Mouse (Mus musculus) heart, embryonic 12.5 days (tissue): Measurements from ENCODE around the gene Cdc20b. TPM values are rescaled to one million over a fixed set of nuclear protein-coding genes. Genes with fewer than 3 reads are reported as not detected.
A peak's percentile ranks its signal among the peaks of the same experiment; 100 is the strongest.

ENCODE experiments used
- ATAC-seq: fragments of 200-750 bp; cut with Nextera tagmentation; 2 replicates; pipeline ENCODE4 v1.8.0; 2017; ENCODE audit warnings: moderate TSS enrichment, moderate library complexity; ENCODE audit not compliant: insufficient number of reproducible peaks, low FRiP score
- H3K27ac ChIP-seq: fragments of 300-500 bp; sonication (generic); 2 replicates; pipeline ENCODE4 v1.5.1; 2016; ENCODE audit warnings: mild to moderate bottlenecking, moderate library complexity; ENCODE audit not compliant: poor library complexity, severe bottlenecking
- H3K27me3 ChIP-seq: fragments of 300-500 bp; sonication (generic); replicated peaks from 2 replicates; pipeline ENCODE4 v1.6.1; 2016; ENCODE audit warnings: mild to moderate bottlenecking, moderate library complexity
- H3K36me3 ChIP-seq: fragments of 300-500 bp; sonication (generic); 2 replicates; pipeline ENCODE4 v1.6.1; 2016; ENCODE audit warnings: mild to moderate bottlenecking, moderate library complexity
- H3K4me1 ChIP-seq: fragments of 300-500 bp; sonication (generic); replicated peaks from 2 replicates; pipeline ENCODE4 v1.6.1; 2016; ENCODE audit warnings: mild to moderate bottlenecking
- H3K4me2 ChIP-seq: fragments of 300-500 bp; sonication (generic); 2 replicates; pipeline ENCODE4 v1.6.1; 2016; ENCODE audit warnings: mild to moderate bottlenecking, moderate library complexity
- H3K4me3 ChIP-seq: fragments of 300-500 bp; sonication (generic); 2 replicates; pipeline ENCODE4 v1.5.1; 2016; ENCODE audit warnings: mild to moderate bottlenecking
- H3K9ac ChIP-seq: fragments of 300-500 bp; sonication (generic); 2 replicates; pipeline ENCODE4 v1.6.1; 2016; ENCODE audit warnings: mild to moderate bottlenecking, moderate library complexity
- H3K9me3 ChIP-seq: fragments of 300-500 bp; sonication (generic); replicated peaks from 2 replicates; pipeline ENCODE4 v1.6.1; 2016; ENCODE audit warnings: mild to moderate bottlenecking, moderate library complexity
- WGBS: fragments of 180-500 bp; shearing (Covaris S2); methylation state at CpG from one replicate; pipeline ENCODE4 v1.1.7; 2016; 5-methylcytosine and 5-hydroxymethylcytosine counted together
- polyA plus RNA-seq: library from polyadenylated mRNA; unstranded; fragments of >200 nt; fragmentation: Nextera tagmentation; extraction: Ambion mirVana; gene quantifications from 2 replicates; pipeline ENCODE4 v1.2.1, GENCODE M21; 2016

Gene Cdc20b
- polyA plus RNA-seq, 1 experiment from 2014 or later: not detected

DNA sequence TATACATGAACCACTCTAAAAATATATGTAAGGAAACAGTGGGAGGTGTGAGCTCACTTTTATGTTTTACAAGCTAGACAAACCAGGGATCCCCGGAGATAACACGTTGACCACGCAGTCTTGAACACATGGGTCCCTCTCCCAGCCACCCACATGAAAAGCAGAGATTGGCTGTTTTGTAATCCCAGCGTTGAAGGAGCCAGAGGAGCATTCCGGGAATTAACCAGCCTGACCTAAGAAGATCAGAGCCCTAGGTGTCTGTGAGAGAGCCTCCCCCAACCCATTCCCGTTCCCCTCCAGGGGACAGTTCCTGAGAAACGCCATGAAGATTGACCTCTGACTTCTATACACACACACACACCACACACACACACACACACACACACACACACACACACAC, 3.6 kb upstream of the Cdc20b start:
- 2% methylated on average over 7 of the region's 7 CpGs for WGBS
- no peaks in the 10 kb centered on the region for H3K36me3 ChIP-seq
- peak overlapping the region; percentile 60 for H3K4me3 ChIP-seq
- ATAC-seq: no peak
- H3K4me2 ChIP-seq: peak overlapping the region; percentile 98
- H3K27me3 ChIP-seq: peaks cover 73% of the 10 kb centered on the region
- peaks cover 25% of the 10 kb centered on the region for H3K4me1 ChIP-seq
- H3K27ac ChIP-seq: no peak overlapping the region
- peak overlapping the region; percentile 69 for H3K9ac ChIP-seq
- no peaks in the 10 kb centered on the region for H3K9me3 ChIP-seq

DNA sequence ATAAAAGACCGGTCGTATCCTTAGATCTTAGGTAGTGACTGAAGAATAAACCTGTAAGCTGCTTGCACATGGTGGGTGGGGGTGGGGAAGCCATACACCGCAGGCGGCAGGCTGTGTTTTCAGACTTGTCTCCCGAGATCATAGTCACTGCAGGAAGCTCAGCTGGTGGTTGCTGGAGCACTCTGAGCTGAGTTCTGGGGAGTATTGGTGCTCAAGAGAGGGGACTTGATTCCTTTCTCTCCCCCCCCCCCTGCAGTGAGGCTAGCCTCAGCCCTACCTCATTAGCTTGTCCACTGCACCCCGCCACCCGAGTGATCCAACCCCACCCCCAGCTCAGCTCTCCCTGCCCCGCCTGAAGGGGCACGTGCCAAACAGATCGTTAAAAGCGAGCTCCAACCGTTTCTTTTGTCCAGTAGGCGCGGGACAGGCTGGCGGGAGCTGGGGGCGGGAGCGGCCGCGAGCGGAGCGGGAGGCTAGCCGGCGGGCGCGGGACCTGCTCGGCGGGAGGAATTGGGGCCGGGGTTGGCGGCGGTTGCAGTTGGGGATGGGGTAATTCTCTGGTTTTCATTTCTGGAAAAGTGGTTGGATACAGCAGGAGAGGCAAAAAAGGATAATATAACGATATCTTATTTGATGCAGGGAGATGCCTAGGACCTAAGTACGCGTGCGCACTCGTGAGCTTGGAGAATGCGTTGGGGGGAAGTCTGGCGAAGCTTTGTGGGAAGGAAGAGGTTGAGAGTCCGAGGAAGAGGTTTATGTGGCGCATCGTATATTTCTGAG, 2.9 kb upstream of the Cdc20b start:
- Histone ChIP-seq H3K9me3 (no peaks in the 10 kb centered on the region), H3K27me3 (peaks cover 73% of the 10 kb centered on the region), H3K36me3 (no peaks in the 10 kb centered on the region), H3K4me2 (peak overlapping the region; percentile 98), H3K4me1 (peaks cover 25% of the 10 kb centered on the region), H3K9ac (peak overlapping the region; percentile 69), H3K27ac (no peak overlapping the region), H3K4me3 (peak overlapping the region; percentile 60)
- WGBS: under 1% methylated on average over 40 of the region's 40 CpGs
- peak; percentile 34; the same call in 1 of the 2 replicates for ATAC-seq

DNA sequence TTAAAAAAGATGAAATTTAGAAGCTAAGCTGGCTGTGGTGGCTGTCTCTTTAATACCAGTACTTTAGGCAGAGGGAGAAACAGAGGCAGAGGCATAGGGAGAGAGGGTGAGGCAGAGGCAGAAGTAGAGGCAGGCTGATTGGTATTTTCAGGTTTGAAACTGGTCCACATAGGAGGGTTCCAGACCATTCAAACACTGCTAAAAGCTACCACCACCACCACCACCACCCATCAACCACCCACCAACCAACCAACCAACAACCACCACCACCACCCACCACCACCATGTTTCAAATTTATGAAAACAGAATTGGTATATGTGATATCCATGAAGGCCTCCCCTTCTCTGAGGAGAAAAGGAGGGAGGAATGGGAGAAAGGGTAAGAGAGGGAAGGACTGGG, 2.1 kb upstream of the Cdc20b start:
- no peak for ATAC-seq
- no peaks in the 10 kb centered on the region for H3K36me3 ChIP-seq
- H3K4me3 ChIP-seq: no peak overlapping the region
- H3K9me3 ChIP-seq: no peaks in the 10 kb centered on the region
- no peak overlapping the region for H3K4me2 ChIP-seq
- H3K27ac ChIP-seq: no peak overlapping the region
- peaks cover 67% of the 10 kb centered on the region for H3K27me3 ChIP-seq
- no peak overlapping the region for H3K9ac ChIP-seq
- H3K4me1 ChIP-seq: peaks cover 25% of the 10 kb centered on the region

DNA sequence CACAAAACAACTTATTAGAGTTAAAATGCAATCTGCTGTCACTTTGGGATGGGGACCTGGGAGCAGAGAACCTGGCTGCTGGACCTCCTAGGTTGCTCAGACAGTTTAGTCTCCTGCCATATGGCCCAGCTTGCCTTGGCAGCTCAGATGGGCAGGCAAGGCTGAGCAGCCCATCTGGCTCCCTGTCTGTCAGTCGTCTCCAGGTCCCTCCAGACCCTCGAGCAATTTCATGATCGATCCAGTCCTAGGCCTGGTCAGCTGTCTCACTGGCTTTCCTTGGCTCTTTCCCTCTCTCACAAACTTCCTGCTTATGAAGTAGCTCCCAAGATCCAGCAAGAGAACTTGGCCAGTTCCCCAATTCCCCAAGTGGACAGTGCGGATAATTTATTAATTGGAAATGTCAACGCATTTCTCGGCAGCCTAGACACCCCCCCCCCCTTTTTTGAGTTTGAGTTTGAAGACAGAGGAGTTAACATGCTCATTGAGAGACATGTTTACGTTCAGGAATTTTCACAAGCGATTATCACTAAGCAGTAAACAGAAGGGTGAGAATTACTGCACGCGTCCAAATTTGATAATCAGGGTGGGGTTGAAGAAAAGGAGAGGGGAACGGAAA, 532 bp upstream of the Cdc20b start:
- peaks cover 54% of the 10 kb centered on the region for H3K27me3 ChIP-seq
- 4% methylated on average over 11 of the region's 11 CpGs for WGBS

DNA sequence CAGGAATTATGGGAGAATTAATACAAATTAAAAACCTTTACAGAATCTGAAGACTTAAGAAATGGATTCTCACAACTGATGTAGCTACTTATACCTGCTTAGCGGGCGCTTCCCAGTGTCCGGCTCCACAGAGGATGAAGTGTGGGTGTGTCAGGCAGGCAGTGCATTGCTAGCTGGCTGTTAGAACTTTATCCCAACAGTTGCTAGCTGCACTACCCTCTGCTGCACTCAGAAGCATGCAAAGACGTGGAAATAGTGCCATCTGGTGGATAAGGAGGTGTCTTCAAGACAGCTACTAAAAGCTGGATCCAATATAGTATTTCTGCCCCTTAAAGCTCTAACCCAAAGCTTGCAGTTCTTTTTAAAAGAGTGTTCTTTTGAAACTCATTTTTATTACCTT, 941 bp downstream of the Cdc20b start:
- Histone ChIP-seq H3K4me2 (peak overlapping the region; percentile 92), H3K9ac (no peak overlapping the region), H3K4me3 (peak overlapping the region; percentile 57), H3K36me3 (no peaks in the 10 kb centered on the region), H3K4me1 (peaks cover 30% of the 10 kb centered on the region), H3K9me3 (no peaks in the 10 kb centered on the region), H3K27me3 (peaks cover 43% of the 10 kb centered on the region), H3K27ac (no peak overlapping the region)
- under 1% methylated on average over 4 of the region's 4 CpGs for WGBS
- peak; percentile 69; the same call in 1 of the 2 replicates for ATAC-seq

More for the DNA sequence above, 532 bp upstream of the Cdc20b start:
- H3K9ac ChIP-seq: peak overlapping the region; percentile 60; the same call in 1 of the 2 replicates
- H3K4me2 ChIP-seq: peak overlapping the region; percentile 92
- H3K27ac ChIP-seq: no peak overlapping the region
- peak overlapping the region; percentile 57 for H3K4me3 ChIP-seq
- H3K9me3 ChIP-seq: no peaks in the 10 kb centered on the region
- H3K4me1 ChIP-seq: peaks cover 30% of the 10 kb centered on the region
- no peak for ATAC-seq
- H3K36me3 ChIP-seq: no peaks in the 10 kb centered on the region

DNA sequence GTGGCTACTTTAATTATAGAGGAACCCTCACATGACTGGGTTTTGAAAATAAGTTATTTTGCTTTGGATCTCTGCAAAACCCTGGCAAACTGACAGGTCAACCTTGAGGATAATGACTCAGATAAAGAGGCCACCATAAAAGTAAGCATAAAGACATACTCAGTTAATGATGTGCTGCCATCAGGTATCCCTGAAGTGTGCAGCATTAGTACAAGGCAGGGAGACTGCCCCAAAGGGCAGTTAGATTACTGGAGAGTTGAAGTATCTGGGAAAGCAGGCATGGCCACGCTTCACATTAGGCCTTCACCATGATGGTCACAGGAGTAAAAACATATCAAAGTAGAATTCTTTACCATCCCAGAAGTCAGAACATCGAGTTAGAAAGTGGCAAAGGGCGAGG, 10.0 kb downstream of the Cdc20b start:
- 61% methylated on average over 3 of the region's 3 CpGs for WGBS
- Histone ChIP-seq H3K4me2 (peak overlapping the region; percentile 79), H3K4me3 (peak overlapping the region; percentile 56), H3K27ac (no peak overlapping the region), H3K9ac (peak overlapping the region; percentile 71), H3K27me3 (no peaks in the 10 kb centered on the region), H3K9me3 (no peaks in the 10 kb centered on the region), H3K36me3 (peaks cover 21% of the 10 kb centered on the region), H3K4me1 (peaks cover 10% of the 10 kb centered on the region; the same call in 1 of the 2 replicates)
- ATAC-seq: no peak

DNA sequence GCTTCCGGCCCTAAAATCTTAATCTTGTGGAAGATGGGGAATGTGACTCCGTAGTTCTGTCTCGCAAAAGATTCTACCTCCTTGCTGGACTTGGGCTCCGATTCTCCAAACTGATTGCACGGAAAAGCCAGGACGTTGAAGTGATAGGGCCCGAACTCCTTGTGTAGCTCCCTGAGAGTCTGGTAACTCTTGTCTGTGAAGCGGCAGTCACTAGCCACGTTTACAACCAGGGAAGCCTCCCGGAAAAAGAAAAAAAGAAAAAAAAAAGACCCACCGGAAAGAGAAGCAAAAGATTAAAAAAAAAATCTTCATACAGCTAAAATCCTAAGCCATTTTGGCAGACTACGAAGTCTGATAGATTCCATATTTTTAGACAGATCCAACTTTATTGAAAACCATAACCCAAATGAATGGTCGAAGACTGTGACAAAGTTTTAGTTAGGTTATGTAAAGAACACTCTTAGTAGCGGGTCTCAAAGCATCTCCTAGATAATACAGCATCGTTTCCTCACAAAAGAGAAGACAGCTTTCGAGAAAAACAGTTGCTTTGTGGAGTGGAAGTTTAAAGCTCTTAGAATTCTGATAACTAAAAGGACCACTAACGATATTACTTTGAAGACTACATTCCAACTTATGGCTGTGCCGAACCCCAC, 10.7 kb downstream of the Cdc20b start:
- Histone ChIP-seq H3K4me3 (peak overlapping the region; percentile 56), H3K9me3 (no peaks in the 10 kb centered on the region), H3K36me3 (peaks cover 21% of the 10 kb centered on the region), H3K27me3 (no peaks in the 10 kb centered on the region), H3K4me1 (peaks cover 10% of the 10 kb centered on the region; the same call in 1 of the 2 replicates), H3K9ac (peak overlapping the region; percentile 71), H3K27ac (peak overlapping the region; percentile 25), H3K4me2 (peak overlapping the region; percentile 79)
- no peak for ATAC-seq
- WGBS: 13% methylated on average over 18 of the region's 18 CpGs

DNA sequence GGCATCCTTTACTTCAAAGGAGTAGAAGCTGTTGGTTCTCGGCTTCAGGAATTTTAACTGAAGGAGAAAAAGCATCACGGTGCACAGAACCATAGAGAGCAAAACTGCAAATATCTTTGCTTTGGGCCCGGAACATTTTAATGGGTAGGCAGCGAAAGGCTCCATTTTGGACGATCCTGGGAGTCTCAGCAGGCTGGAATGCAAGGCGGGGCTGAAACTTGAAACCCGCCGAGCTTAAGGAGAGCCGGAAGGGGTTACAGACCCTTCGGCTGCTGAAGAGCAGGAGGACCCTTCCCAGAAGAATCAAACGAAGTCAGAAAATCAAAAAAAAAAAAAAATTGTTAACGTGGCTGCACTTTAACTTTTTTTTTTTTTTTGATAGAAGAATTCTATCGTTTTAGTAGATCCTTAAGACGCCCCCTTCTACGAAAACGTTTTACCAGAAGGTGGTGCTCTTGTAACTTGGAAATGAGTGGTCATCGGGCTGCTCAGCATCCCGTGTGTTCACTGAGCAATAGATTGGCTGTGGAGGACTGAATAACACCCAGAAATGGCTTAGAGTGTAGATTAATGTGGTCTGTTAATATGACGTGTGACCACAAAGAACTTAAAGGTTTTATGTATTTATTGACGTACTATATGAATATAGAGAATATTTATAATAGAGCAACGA, 11.4 kb downstream of the Cdc20b start, which contains the start of gene Gpx8:
TSS of gene Gpx8 (minus strand) at position 200 of the 673 bp plus-strand sequence.
- Histone ChIP-seq H3K27ac (peak within 1 kb of the TSS; percentile 25), H3K36me3 (peaks cover 19% of the 10 kb centered on the region), H3K4me2 (peak within 1 kb of the TSS; percentile 79), H3K4me1 (peaks cover 5% of the 10 kb centered on the region; the same call in 1 of the 2 replicates), H3K9ac (peak within 1 kb of the TSS; percentile 71), H3K27me3 (no peaks in the 10 kb centered on the region), H3K4me3 (peak within 1 kb of the TSS; percentile 56), H3K9me3 (no peaks in the 10 kb centered on the region)
- 7% methylated on average over 21 of the region's 21 CpGs for WGBS
- peak; percentile 74; the same call in 1 of the 2 replicates for ATAC-seq

DNA sequence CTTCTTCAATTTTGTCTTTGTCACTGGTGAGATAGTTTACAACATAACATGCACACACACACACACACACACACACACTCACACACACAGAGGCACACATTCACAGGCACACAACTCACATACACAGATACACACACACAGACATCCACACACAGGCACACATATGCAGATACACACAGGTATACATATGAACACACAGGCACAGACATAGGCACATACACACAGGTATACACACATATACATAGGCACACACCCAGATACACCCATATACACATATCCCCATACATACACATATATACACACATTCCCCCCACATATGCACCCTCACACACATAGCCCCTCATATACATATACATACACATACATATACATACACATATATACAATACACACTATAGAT, 12.1 kb downstream of the Cdc20b start:
- H3K27me3 ChIP-seq: no peaks in the 10 kb centered on the region
- no peaks in the 10 kb centered on the region for H3K9me3 ChIP-seq
- no peak overlapping the region for H3K4me3 ChIP-seq
- peaks cover 12% of the 10 kb centered on the region for H3K36me3 ChIP-seq
- no peak overlapping the region for H3K9ac ChIP-seq
- no peak overlapping the region for H3K27ac ChIP-seq
- no peak for ATAC-seq
- H3K4me2 ChIP-seq: no peak overlapping the region
- peaks cover 4% of the 10 kb centered on the region; the same call in 1 of the 2 replicates for H3K4me1 ChIP-seq

DNA sequence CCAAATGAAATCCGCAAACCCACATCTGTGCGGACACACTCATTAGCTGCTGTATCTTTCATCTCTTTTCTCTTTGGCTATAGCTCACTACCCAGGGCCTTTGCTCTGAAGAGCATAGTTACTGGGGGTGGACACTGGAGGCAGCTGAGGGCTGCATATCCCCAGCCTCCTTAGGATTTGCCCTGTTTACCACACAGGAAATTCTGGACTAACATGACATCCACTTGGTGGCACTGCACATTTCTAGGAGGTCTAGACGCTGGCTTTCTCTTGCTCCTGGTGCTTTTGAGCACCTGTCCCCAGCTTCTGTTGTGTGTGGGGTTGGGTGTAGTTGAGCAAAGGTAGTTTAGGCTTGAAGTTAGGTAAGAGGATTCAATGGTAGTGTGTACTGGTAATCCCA, 12.7 kb downstream of the Cdc20b start:
- no peak overlapping the region for H3K27ac ChIP-seq
- H3K9me3 ChIP-seq: no peaks in the 10 kb centered on the region
- 69% methylated on average over 3 of the region's 3 CpGs for WGBS
- no peak overlapping the region for H3K9ac ChIP-seq
- H3K4me3 ChIP-seq: no peak overlapping the region
- peaks cover 4% of the 10 kb centered on the region; the same call in 1 of the 2 replicates for H3K4me1 ChIP-seq
- H3K27me3 ChIP-seq: no peaks in the 10 kb centered on the region
- H3K4me2 ChIP-seq: no peak overlapping the region
- no peak for ATAC-seq
- peaks cover 7% of the 10 kb centered on the region for H3K36me3 ChIP-seq
